Mouse (Mus musculus) CH12.LX (cell line): ENCODE measurements around the gene Sox4.

Experiments
- CTCF ChIP-seq, 2 experiments: IDR thresholded peaks in 1 of 2; conservative IDR thresholded peaks in 1 of 2; 2 replicates each; pipeline ENCODE4 v1.5.1; 2011 to 2012; ENCODE audit warnings: low read depth in 2 of 2, low read length in 2 of 2, improper control_type of control experiment in 1 of 2, inconsistent platforms in 1 of 2, mild to moderate bottlenecking in 1 of 2, moderate library complexity in 1 of 2
- ELF1 ChIP-seq: IDR thresholded peaks from 2 replicates; pipeline ENCODE4 v1.6.1; 2014; ENCODE audit warnings: low read depth, mild to moderate bottlenecking, inconsistent platforms, low read length, improper control_type of control experiment
- EP300 ChIP-seq: IDR thresholded peaks from 2 replicates; pipeline ENCODE4 v1.6.1; 2011; ENCODE audit warnings: low read length, improper control_type of control experiment
- HCFC1 ChIP-seq: IDR thresholded peaks from 2 replicates; pipeline ENCODE4 v1.6.1; 2012; ENCODE audit warnings: low read depth, mild to moderate bottlenecking, inconsistent platforms, low read length, improper control_type of control experiment
- IRF4 ChIP-seq: IDR thresholded peaks from 2 replicates; pipeline ENCODE4 v1.6.1; 2014; ENCODE audit warnings: low read depth, mild to moderate bottlenecking, inconsistent platforms, low read length, improper control_type of control experiment
- MAX ChIP-seq: IDR thresholded peaks from 2 replicates; pipeline ENCODE4 v1.6.1; 2011; ENCODE audit warnings: low read length, improper control_type of control experiment
- POLR2A ChIP-seq: IDR thresholded peaks from 2 replicates; pipeline ENCODE4 v1.6.1; 2011; ENCODE audit warnings: low read depth, mild to moderate bottlenecking, improper control_type of control experiment, low read length
- RAD21 ChIP-seq: IDR thresholded peaks from 2 replicates; pipeline ENCODE4 v1.6.1; 2011; ENCODE audit warnings: low read depth, mild to moderate bottlenecking, low read length, improper control_type of control experiment, moderate library complexity
- TCF12 ChIP-seq: IDR thresholded peaks from 2 replicates; pipeline ENCODE4 v1.6.1; 2014; ENCODE audit warnings: low read depth, mild to moderate bottlenecking, inconsistent platforms, low read length, improper control_type of control experiment
- UBTF ChIP-seq: IDR thresholded peaks from 2 replicates; pipeline ENCODE4 v1.6.1; 2012; ENCODE audit warnings: low read depth, mild to moderate bottlenecking, inconsistent platforms, low read length, improper control_type of control experiment, moderate library complexity
- USF1 ChIP-seq: IDR thresholded peaks from 2 replicates; pipeline ENCODE4 v1.6.1; 2014; ENCODE audit warnings: low read depth, mild to moderate bottlenecking, inconsistent platforms, low read length, improper control_type of control experiment
- ZNF384 ChIP-seq: IDR thresholded peaks from 2 replicates; pipeline ENCODE4 v1.6.1; 2012; ENCODE audit warnings: low read depth, low read length, improper control_type of control experiment, inconsistent platforms

DNA sequence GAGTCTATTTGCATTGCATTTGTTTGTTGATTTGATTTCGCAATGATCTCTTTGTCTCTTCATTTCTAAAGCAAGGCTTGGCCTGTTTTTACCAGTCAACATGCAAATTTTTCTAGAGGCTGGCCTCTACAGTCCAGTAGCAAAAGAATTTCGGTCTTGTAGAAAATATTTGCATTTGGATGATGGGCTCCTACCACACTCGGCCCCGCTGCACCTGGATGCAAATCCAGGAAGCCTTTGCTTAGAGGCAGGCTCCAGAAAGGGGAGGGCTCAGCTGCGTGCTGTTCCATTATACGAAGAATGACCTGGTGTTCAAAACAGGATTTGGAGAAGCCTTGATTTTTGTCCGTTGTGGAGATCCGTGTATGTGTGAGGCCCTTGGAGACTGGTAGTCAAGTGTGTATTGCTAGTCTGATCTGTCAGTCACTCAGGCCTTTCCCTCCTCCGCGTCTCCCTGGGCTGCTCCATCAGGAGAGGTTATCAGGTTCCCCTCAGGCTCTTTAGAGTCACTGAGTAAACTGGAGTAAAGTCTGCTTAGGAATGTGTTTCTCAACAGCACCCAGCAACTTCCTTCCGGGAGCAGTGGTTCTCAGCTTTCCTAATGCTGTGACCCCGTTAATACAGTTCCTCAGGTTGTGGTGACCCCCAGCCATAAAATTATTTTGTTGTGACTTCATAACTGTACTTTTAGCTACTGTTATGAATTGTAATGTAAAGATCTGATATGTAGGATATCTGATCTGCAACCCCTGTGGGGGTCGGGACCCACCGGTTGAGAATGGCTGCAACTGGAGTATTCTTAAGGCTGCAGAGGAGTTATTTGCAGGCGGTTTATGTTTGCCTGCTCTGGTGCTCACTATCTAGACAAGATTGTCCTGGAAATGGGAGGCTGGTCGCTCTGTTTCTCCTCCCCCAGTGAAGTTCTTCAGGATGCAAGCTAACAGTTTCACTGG, 35.5 kb upstream of the Sox4 start:
- TF ChIP-seq UBTF: no peak
- peak; percentile 60 for TF ChIP-seq EP300
- 0 out of 2 replicates have a peak, but pooled peaks have one; percentile 15 for TF ChIP-seq POLR2A
- TF ChIP-seq MAX: 0 out of 2 replicates have a peak, but pooled peaks have one; percentile 18
- no peak for TF ChIP-seq ZNF384
- no peak for TF ChIP-seq CTCF (conservative IDR thresholded peaks at IDR 0.05 in 1 of 2, IDR thresholded peaks at IDR 0.05 in 1 of 2; ENCODE audit: low read depth in 2 of 2, low read length in 2 of 2)
- TF ChIP-seq TCF12: peak; percentile 76
- TF ChIP-seq HCFC1: no peak
- no peak for TF ChIP-seq RAD21
- no peak for TF ChIP-seq USF1
- TF ChIP-seq ELF1: peak; percentile 30; the same call in 1 of the 2 replicates
- TF ChIP-seq IRF4: no peak
